Mouse (Mus musculus) v-Abl transformed pro-B cells (cell line): ENCODE results near the gene Sim1.

ENCODE experiments used
- in situ Hi-C, 2 experiments: fragments of 400-800 bp; cut with MboI; formaldehyde crosslinking; loops; one replicate each; pipeline ENCODE4 v1.15.1; 2025; ENCODE audit not compliant: unreplicated experiment in 2 of 2

The Sim1 gene

DNA sequence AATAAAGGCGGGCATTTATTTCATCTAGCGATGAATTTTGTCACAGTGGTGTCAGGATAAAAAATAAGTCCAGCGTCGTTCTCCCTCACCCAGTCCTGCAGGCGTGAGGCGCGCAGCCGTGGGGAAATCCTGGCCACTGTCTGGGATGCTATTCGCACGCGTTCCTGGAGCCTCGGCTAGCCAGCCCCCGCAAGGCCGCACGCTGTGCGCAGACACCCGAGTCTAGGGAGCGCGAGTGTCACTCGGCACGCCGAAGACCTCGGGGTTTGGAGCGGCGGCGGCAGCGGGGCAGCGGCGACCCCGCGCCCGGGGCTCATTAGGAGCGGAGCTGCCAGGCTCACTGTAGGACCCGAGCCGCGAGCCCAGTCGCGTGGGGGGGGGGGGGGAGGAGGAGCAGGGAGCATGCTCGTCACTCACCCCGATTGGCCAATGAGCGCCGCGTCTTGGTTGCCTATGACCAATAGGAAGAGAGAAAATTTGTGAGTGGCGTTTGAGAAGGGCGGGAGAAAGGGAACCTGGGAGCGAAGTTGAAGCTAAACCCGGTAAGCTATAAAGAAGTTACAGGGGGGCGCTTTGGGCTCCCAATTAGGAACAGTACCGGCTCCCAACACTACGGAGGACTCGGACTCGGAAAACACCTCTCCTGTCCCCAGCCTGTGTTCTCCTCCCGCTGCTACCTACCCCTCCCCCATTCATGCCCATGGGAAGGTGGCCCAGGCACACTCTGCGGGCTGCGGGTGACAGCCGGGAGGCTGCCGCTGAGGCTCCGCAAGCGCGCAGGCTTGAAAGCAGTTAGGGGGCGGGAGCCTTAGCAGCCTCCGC is at the start of gene Sim1:
TSS of gene Sim1 (plus strand) at position 585 of the 822 bp plus-strand sequence.
- in situ Hi-C loops = loop anchor here in 1 of 2 experiments (25.0 kb wide), 1 partner anchor 893 kb away; no protein-coding TSS in a partner anchor

DNA sequence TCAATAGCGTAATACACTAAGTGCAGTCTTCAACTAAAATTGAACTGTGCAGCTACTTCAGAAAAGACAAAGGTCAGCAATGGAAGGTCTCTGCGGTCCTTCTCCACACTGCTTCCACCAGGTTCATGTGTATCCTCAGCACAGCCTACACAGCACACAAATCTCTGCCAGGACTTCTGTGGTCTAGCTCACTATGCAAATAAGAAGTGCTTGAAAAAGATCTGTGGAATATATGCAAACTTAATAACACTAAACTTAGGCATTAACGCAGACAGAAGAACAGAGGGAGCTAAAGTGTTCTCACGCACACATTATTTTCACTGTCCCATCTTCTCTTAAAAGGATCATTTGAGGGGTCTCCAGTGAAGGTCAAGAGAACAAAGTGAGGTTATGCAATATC is 26.4 kb upstream of the Sim1 start:
- in situ Hi-C loops = no loop called here

- in situ Hi-C loops = loop anchor here in 1 of 2 experiments (10.0 to 25.0 kb wide), 2 partner anchors 778 to 910 kb away; no protein-coding TSS in a partner anchor
Measured at GRCm38 (mm10) chr10:50876952-50877351, 17.6 kb upstream of the Sim1 start.

DNA sequence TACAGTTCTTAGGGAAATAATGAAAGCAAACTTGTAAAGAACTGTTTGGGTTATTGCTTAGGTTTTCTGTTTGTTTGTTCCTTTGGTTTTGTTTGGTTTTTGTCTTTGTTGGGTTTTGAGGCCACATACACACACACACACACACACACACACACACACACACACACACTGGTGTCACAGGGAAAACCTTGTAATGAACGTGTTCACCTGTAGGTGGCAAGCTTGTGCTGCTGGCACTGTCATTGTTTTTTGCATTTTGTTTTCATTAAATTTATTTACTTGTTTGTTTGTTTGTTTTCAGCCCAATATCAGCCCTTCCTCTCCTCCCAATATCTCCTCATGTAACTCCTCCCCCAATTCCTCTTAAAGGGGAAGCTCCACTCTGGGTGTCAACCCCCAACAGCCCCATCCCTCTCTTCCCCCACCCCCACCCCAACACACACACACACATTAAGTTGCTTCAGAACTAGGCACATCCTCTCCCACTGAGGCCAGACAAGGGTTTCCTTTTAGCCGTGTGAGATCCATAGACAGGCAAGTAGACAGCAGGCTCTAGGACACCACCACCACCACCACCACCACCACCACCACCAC is 13.0 kb upstream of the Sim1 start:
- in situ Hi-C loops = loop anchor here (5.0 to 25.0 kb wide), 4 partner anchors 177 to 906 kb away; no protein-coding TSS in a partner anchor

- in situ Hi-C loops = loop anchor here (5.0 to 25.0 kb wide), 4 partner anchors 178 to 905 kb away; no protein-coding TSS in a partner anchor
Measured at GRCm38 (mm10) chr10:50882366-50882765, 12.2 kb upstream of the Sim1 start.

DNA sequence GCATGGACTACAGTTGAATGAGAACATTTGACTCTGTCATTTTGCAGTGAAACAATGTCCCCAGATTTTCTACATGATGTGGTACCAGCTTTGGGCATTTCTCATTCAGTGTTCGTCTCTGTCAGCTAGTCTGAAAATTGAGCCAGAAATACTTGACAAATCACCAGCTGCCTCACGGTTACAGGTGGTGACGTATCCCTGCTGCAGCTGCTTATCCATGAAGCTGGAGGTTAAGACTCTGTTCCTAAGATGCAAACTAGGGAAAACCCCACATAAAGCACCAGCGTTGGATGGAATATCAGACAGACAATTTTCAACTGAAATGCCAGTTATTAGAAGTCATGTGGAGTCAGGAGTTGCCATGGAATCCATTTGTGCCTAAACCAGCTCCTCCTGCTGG is 8.2 kb upstream of the Sim1 start:
- in situ Hi-C loops = loop anchor here (10.0 to 25.0 kb wide), 3 partner anchors 182 to 901 kb away; no protein-coding TSS in a partner anchor

GRCm38 (mm10) chr10:50890621-50891020 is 3.9 kb upstream of the Sim1 start:
- in situ Hi-C loops = loop anchor here in 1 of 2 experiments (25.0 kb wide), 1 partner anchor 897 kb away; no protein-coding TSS in a partner anchor

DNA sequence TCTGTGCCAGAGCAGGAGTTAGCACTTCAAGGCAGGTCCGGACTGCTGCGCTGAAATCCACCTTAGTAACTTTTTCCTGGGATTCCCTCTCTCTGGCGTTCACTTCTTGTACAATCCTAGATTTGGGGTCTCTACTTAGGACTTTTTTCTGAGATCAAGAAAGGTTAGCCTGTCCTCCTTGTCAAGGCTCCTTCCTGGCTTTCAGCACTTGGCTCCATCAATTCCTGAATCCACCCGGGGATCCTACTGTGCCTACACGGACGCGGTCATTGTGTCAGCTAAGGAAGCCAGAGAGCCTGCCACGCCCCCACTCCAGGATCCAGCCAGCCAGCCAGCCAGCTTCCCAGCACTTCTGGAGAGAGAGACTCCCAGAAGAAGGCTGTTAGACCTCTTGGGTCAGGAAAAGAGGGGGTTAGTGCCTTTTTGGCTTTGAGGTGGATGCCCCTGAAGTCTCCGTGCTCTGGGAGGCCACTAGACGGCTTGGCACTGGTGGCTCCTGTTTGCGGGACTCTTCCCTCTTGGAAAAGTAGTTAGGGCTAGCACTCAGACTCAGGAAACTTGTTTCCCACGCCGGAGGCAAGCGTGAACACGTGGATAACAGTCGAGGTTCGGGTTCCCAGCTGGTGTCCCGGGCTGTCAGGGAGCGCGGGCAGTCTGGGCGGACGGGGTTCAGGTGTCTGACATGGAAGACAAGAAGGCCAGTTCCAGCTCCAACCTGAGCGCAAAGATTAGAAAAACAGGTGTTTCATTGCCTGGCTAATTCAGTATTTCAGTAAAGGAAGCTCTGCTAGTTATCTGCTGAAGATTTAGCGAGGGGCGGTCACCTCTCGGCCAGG is 2.5 kb upstream of the Sim1 start:
- in situ Hi-C loops = loop anchor here in 1 of 2 experiments (25.0 kb wide), 1 partner anchor 895 kb away; no protein-coding TSS in a partner anchor

DNA sequence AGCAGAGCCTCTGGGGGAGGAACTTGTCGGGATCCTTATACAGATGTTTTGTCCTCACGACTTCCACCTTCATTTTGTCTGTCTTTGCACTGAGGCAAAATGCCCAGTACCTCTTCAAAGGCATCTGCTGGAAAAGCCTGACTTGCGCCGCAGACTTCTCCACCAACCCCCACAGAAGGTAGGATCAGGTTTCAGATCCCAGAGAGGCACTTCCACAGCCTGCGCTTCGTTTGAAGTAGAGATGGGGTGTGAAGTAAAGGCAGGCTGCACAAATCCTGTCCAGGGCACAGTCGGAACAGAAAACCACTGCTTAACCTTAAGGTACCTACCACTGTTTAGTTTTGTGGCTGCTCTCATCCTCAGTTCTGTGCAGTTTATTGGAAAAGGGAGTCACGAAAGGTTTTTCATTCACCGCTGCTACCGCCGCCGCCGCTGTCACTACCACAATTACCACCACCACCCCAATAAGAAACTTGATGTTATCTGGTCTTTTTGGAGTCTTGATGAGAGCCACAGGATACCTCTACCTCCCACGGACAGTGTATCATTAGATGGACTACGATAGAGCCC is 1.7 kb upstream of the Sim1 start:
- in situ Hi-C loops = loop anchor here in 1 of 2 experiments (25.0 kb wide), 1 partner anchor 894 kb away; no protein-coding TSS in a partner anchor

DNA sequence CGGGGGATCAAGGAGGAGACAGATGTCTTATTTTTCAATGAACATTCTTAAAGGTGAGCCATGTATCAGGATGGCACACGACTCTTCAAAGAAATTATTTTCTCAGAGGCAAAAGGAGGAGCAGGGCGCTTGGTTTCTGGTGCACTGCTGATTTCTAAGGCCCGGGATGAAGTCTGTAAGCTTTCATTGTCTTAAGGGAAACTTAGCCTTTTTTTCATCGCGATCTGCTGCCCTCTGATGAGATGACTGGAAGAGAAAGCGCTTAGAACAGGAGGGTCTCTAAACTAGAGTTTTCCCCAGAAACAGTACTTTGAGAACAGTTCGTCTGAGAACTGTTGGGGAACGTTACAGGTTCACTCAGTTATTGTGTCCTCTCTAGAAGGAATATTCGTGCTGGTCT is 1.0 kb upstream of the Sim1 start:
- in situ Hi-C loops = loop anchor here in 1 of 2 experiments (25.0 kb wide), 1 partner anchor 894 kb away; no protein-coding TSS in a partner anchor

DNA sequence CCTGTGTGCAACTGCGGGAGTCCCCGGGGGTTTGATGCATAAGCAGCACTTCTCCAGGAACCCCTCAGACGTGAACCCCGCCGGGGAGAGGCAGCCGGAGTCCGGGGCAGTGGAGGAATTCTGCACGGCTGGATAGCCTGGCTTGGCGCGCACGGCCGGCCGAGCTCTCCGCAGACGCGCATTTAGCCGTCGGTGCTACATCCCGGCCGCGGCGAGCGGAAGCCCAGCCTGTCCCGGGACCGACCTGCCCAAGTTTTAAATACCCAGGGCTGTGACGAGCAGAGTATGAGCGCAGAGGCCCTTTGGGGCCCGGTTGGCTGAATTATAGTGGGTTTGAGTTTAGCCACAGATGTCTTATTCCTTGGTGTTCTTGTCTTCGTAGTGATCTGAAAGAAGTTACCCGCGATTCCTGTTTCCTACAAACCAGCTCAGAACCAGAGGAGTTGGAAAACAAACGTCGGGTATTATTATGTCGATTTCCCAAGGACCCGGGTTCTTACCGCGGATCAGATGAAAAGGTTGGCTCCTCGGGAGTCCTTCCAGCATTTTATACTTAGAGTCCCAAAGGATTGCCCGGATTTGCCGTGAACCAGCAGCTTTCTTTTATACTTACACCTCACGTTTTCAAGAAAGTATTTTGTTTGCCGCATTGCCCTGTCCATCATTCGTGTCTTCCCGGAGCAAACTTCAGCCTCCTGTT is 687 bp downstream of the Sim1 start:
- in situ Hi-C loops = loop anchor here in 1 of 2 experiments (25.0 kb wide), 1 partner anchor 892 kb away; no protein-coding TSS in a partner anchor

DNA sequence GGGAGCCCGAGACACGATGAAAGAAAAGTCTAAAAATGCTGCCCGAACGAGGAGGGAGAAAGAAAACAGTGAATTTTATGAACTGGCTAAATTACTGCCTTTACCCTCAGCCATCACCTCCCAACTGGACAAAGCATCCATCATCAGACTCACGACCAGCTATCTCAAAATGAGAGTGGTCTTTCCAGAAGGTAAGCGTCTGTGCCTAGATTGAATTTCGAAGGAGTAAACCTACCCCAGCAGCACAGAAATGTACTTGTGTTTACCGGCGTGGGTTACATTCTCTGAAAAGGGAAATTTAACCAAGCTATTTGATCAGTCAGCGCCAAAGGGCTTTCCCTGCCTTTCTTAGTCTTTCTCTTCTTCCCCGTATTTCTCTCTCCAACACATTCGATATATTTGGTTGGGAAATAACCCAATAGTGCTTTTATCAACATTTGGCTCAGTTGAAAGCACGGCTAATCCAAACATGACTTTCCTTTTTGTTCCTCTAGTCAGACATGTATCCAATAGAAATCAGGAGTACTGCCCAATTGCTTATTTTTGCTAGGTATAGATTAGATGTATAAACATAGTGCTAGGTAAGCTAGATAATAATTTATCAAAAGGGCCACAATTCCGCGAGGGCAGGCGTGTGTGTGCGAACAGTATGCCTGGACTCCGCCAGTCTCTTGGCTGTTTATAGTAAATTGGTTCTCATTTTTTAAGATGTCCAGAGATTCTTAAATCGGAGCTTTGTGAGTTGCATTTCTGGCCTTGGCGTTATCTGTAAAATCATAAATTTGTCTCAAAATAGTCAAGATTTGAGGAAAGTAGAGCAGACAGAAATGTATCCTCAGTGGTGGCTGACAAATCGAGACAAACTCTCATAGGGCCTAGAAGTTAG is 1.6 kb downstream of the Sim1 start:
- in situ Hi-C loops = loop anchor here in 1 of 2 experiments (25.0 kb wide), 1 partner anchor 891 kb away; no protein-coding TSS in a partner anchor

GRCm38 (mm10) chr10:50896767-50897390 is 2.3 kb downstream of the Sim1 start:
- in situ Hi-C loops = loop anchor here in 1 of 2 experiments (25.0 kb wide), 1 partner anchor 890 kb away; no protein-coding TSS in a partner anchor

DNA sequence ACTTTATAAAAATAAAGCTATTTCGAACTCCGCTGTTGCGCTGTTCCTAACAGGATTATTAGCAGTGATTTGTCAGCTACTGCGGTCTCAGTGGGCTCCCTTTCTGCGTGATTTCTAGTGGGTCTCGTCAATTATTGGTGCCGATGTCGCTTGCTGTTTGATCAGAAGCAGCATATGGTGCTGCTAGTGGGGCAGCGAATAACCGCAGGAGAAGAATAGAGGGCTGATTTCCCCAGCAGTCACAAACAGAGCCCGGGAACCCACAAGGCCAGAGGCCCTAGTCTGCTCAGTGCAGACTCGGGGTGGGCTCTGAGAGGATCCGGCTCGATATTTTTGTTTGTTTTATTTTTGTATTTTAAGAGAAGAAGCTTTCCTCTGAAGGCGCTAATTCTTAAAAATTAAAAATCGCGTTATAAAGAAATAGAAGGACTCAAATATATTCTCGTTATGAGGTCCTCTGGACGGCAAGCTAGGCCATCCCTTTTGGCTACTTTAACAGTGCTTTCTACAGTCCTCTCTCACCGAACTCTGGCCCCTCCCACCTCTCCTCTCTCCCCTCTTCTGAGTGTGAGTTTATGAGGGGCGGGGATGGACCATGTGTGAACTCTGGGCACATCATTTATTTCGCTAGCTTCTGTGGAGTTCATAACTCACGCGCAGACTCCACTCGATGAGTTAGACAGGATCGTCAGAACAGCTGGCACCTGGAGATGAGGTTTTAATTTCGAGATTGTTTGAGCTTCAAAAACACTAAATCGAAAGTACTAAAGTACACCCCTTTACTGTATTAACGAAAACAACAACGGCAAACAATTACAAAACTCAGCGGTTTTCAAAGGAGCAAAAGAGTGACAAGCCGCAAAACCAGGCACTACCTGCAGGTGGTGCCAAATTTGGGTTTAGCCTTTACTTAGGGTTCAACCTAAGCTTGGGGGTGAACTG is 3.2 kb downstream of the Sim1 start:
- in situ Hi-C loops = loop anchor here in 1 of 2 experiments (25.0 kb wide), 1 partner anchor 890 kb away; no protein-coding TSS in a partner anchor

- in situ Hi-C loops = loop anchor here in 1 of 2 experiments (25.0 kb wide), 1 partner anchor 889 kb away; no protein-coding TSS in a partner anchor
Measured at GRCm38 (mm10) chr10:50898621-50899020, 4.1 kb downstream of the Sim1 start.
